Mouse (Mus musculus): Measurements from ENCODE around the gene H2-Q4. TPM values are rescaled to one million over a fixed set of nuclear protein-coding genes. Genes with fewer than 3 reads are reported as not detected.
"Not testable (repeated sequence)": the region's sequence is repeated elsewhere in the genome, so short reads cannot be mapped to it uniquely, and the experiment has no call there.

Gene H2-Q4
- 5.5 and 6.4 TPM in 2 replicates for polyA plus RNA-seq (2015; fragmentation: Nextera tagmentation; extraction: Ambion mirVana)

- H3K4me2 ChIP-seq (replicated peaks) = peak within 1 kb of the TSS; percentile 91
- peak within 1 kb of the TSS; percentile 60 for H3K9ac ChIP-seq
- peak within 1 kb of the TSS; percentile 68 for H3K4me3 ChIP-seq (replicated peaks)
- H3K9me3 ChIP-seq = no peaks in the 10 kb centered on the region
- H3K4me1 ChIP-seq (replicated peaks) = no peaks in the 10 kb centered on the region
- H3K27ac ChIP-seq = 0 out of 2 replicates have a peak within 1 kb of the TSS, but pooled peaks have one; percentile 3
- ATAC-seq = peak; percentile 98
- H3K36me3 ChIP-seq = no peaks in the 10 kb centered on the region
- no peaks in the 10 kb centered on the region for H3K27me3 ChIP-seq (replicated peaks)
- WGBS = under 1% methylated on average over 16 of the region's 16 CpGs
These were observed at the start of gene H2-Q4 for GRCm38 (mm10) chr17:35379369-35379728. Gene H2-Q4 (plus strand): TSS chr17:35379617.

GRCm38 (mm10) chr17:35329714-35330113 lies 49.7 kb upstream of the H2-Q4 start:
- not testable (repeated sequence) for H3K9ac ChIP-seq; H3K4me2 ChIP-seq (replicated peaks); ATAC-seq; H3K9me3 ChIP-seq; H3K4me1 ChIP-seq (replicated peaks); H3K36me3 ChIP-seq; H3K4me3 ChIP-seq (replicated peaks); H3K27ac ChIP-seq; H3K27me3 ChIP-seq (replicated peaks)
- 54% methylated on average over 3 of the region's 3 CpGs for WGBS

GRCm38 (mm10) chr17:35331546-35331945 lies 47.9 kb upstream of the H2-Q4 start:
- not testable (repeated sequence) for H3K27ac ChIP-seq; H3K4me1 ChIP-seq (replicated peaks); H3K9ac ChIP-seq; H3K4me2 ChIP-seq (replicated peaks); H3K36me3 ChIP-seq; H3K4me3 ChIP-seq (replicated peaks); H3K27me3 ChIP-seq (replicated peaks); H3K9me3 ChIP-seq; ATAC-seq
- WGBS = 60% methylated on average over 6 of the region's 6 CpGs

DNA sequence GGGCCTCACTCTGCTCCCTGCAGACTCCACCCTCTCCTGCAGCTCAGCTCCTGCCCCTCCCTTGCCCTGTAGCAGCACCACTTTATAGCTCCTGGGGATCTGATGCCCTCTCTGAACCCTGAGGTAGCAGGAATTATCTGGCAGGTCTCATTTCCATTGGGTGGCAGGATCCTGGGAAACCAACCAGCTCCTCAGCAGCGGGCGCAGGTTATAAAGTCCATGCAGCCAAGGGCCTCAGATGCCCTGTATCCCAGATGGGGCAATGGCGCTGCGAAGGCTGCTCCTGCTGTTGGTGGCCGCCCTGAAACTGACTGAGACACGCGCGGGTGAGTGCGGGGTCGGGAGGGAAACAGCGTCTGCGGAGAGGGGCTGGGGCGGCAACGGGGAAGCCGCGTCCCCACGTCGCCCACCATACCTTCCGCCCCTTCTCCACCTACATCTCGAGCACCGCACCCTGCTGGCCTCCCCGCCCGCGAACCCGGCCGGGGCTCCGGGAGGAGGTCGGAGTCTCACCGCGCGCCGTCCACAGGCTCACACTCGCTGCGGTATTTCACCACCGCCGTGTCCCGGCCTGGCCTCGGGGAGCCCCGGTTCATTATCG lies 37.2 kb upstream of the H2-Q4 start, which contains the start of gene H2-Q2:
Gene H2-Q2 (plus strand): TSS at position 172 of the 601 bp plus-strand sequence.
- H3K4me1 ChIP-seq (replicated peaks) = peaks cover 8% of the 10 kb centered on the region
- no peaks in the 10 kb centered on the region for H3K36me3 ChIP-seq
- no peak within 1 kb of the TSS; the same call in 1 of the 2 replicates for H3K27ac ChIP-seq
- H3K9ac ChIP-seq = peak within 1 kb of the TSS; percentile 46
- H3K27me3 ChIP-seq (replicated peaks) = peaks cover 21% of the 10 kb centered on the region
- ATAC-seq = peak; percentile 94
- peak within 1 kb of the TSS; percentile 48 for H3K4me3 ChIP-seq (replicated peaks)
- WGBS = under 1% methylated on average over 40 of the region's 40 CpGs
- peak within 1 kb of the TSS; percentile 83 for H3K4me2 ChIP-seq (replicated peaks)
- no peaks in the 10 kb centered on the region for H3K9me3 ChIP-seq

DNA sequence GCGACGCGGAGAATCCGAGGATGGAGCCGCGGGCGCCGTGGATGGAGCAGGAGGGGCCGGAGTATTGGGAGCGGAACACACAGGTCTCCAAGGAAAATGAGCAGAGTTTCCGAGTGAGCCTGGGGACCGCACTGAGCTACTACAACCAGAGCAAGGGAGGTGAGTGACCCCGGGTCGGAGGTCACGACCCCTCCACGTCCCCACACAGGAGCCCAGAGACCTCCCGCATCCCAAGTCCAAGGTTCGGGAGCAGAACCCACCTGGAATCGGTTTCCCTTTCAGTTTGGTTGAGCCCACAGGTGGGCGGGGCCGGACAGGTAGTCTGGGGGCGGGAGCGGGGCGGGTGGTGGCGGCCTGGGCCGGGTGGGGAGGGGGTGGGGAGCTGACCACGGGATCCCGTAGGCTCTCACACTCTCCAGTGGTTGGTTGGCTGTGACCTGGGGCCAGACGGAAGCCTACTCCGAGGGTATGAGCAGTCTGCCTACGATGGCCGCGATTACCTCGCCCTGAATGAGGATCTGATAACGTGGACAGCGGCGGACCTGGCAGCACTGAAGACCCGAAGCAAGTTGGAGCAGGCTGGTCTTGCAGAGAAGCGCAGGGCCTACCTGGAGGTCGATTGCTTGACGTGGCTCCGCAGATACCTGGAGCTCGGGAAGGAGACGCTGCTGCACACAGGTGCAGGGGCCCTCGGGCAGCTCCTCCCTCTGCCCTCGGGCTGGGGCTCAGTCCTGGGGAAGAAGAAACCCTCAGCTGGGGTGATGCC lies 36.5 kb upstream of the H2-Q4 start:
- Histone ChIP-seq H3K4me2 (replicated peaks) (peak overlapping the region; percentile 83), H3K27ac (no peak overlapping the region), H3K4me3 (replicated peaks) (peak overlapping the region; percentile 48), H3K36me3 (no peaks in the 10 kb centered on the region), H3K9ac (peak overlapping the region; percentile 46), H3K9me3 (no peaks in the 10 kb centered on the region), H3K27me3 (replicated peaks) (peaks cover 21% of the 10 kb centered on the region), H3K4me1 (replicated peaks) (peaks cover 8% of the 10 kb centered on the region)
- 2% methylated on average over 46 of the region's 46 CpGs for WGBS
- peak; percentile 77 for ATAC-seq

DNA sequence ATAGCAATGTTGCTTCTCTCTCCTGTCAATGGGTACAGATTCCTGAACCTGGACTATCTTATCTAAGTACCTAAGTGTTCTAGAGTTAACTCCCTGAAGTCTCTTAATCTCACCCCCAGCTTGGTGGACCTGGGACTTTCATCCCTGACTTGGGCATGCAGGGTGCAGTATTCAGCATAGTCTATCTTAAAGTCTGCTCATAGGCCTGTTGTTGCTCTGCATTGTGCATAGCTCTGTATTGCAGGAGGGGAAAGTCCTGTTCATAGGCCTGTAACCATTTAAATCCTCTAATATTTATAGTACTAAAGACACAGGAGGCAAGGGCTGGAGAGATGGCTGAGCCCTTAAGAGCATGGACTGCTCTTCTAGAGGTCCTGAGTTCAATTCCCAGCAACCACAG lies 31.8 kb upstream of the H2-Q4 start:
- H3K4me1 ChIP-seq (replicated peaks); H3K4me2 ChIP-seq (replicated peaks); H3K36me3 ChIP-seq; H3K4me3 ChIP-seq (replicated peaks); H3K9ac ChIP-seq; H3K27ac ChIP-seq; H3K27me3 ChIP-seq (replicated peaks); H3K9me3 ChIP-seq: not testable (repeated sequence)
- peak; percentile 28; the same call in 1 of the 2 replicates for ATAC-seq

DNA sequence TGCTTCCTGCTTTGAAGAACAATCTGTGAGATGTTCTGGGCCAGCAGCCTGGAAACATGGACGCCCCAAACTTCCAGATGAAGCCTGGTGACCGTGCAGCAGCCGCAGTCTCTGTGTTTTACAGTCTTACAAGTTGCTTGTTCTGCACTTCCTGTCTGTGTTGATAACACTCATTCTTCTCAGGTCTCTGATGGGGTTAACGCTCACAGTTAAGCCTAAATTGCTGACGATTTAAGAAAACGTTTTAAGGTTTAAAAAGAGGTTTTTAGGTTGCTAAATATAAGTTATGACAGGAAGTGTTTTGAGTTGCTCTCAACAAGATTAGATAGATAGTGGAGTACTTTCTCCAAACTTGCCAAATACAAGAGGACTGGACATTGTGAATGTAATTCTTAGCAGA lies 26.1 kb upstream of the H2-Q4 start:
- WGBS = 44% methylated on average over 6 of the region's 6 CpGs
- H3K4me3 ChIP-seq (replicated peaks) = not testable (repeated sequence)

GRCm38 (mm10) chr17:35354071-35354470 lies 25.3 kb upstream of the H2-Q4 start:
- Histone ChIP-seq H3K9ac (no peak overlapping the region), H3K4me2 (replicated peaks) (no peak overlapping the region), H3K9me3 (no peaks in the 10 kb centered on the region), H3K4me1 (replicated peaks) (peaks cover 5% of the 10 kb centered on the region), H3K27ac (no peak overlapping the region), H3K4me3 (replicated peaks) (no peak overlapping the region), H3K36me3 (no peaks in the 10 kb centered on the region), H3K27me3 (replicated peaks) (no peaks in the 10 kb centered on the region)
- WGBS = 72% methylated on average over 2 of the region's 2 CpGs
- ATAC-seq = no peak

More for the DNA sequence above, 26.1 kb upstream of the H2-Q4 start:
- not testable (repeated sequence) for H3K4me2 ChIP-seq (replicated peaks); H3K4me1 ChIP-seq (replicated peaks); H3K9ac ChIP-seq; H3K9me3 ChIP-seq; H3K36me3 ChIP-seq; ATAC-seq; H3K27ac ChIP-seq; H3K27me3 ChIP-seq (replicated peaks)

- Histone ChIP-seq H3K27ac (no peak overlapping the region), H3K36me3 (no peaks in the 10 kb centered on the region), H3K27me3 (replicated peaks) (no peaks in the 10 kb centered on the region; the same call in 1 of the 2 replicates), H3K9me3 (no peaks in the 10 kb centered on the region), H3K4me2 (replicated peaks) (no peak overlapping the region), H3K4me3 (replicated peaks) (no peak overlapping the region), H3K4me1 (replicated peaks) (peaks cover 11% of the 10 kb centered on the region), H3K9ac (no peak overlapping the region)
- WGBS = 23% methylated on average over 1 of the region's 1 CpGs
- ATAC-seq = no peak
These were observed 22.3 kb upstream of the H2-Q4 start for GRCm38 (mm10) chr17:35357086-35357485.

- H3K4me3 ChIP-seq (replicated peaks) = peak overlapping the region; percentile 41
- no peaks in the 10 kb centered on the region; the same call in 1 of the 2 replicates for H3K27me3 ChIP-seq (replicated peaks)
- peaks cover 11% of the 10 kb centered on the region for H3K4me1 ChIP-seq (replicated peaks)
- 10% methylated on average over 38 of the region's 38 CpGs for WGBS
- H3K9ac ChIP-seq = peak overlapping the region; percentile 39
- peak overlapping the region; percentile 89 for H3K4me2 ChIP-seq (replicated peaks)
- H3K27ac ChIP-seq = no peak overlapping the region
- H3K9me3 ChIP-seq = no peaks in the 10 kb centered on the region
- no peaks in the 10 kb centered on the region for H3K36me3 ChIP-seq
- ATAC-seq = 0 out of 2 replicates have a peak, but pooled peaks have one; percentile 28
These were observed 20.5 kb upstream of the H2-Q4 start for GRCm38 (mm10) chr17:35358763-35359469.

DNA sequence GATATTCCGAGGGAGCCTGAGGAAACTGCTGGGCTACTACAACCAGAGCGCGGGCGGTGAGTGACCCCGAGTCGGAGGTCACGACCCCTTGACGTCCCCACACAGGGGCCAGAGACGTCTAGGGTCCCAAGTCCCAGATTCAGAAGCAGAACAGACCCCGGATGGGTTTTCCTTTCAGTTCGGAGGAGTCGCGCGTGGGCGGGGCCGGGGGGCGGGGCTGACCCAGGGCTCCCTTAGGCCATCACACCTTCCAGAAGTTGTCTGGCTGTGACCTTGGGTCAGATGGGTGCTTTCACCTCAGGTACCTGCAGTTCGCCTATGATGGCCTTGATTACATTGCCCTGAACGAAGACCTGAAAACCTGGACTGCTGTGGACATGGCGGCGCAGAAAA lies 20.0 kb upstream of the H2-Q4 start:
- Histone ChIP-seq H3K27ac (no peak overlapping the region), H3K4me3 (replicated peaks) (peak overlapping the region; percentile 41), H3K9ac (peak overlapping the region; percentile 39), H3K4me1 (replicated peaks) (peaks cover 11% of the 10 kb centered on the region), H3K9me3 (no peaks in the 10 kb centered on the region), H3K27me3 (replicated peaks) (no peaks in the 10 kb centered on the region; the same call in 1 of the 2 replicates), H3K36me3 (no peaks in the 10 kb centered on the region), H3K4me2 (replicated peaks) (peak overlapping the region; percentile 89)
- 24% methylated on average over 21 of the region's 21 CpGs for WGBS
- no peak for ATAC-seq

GRCm38 (mm10) chr17:35379729-35380451 lies 473 bp downstream of the H2-Q4 start:
- peak overlapping the region; percentile 91 for H3K4me2 ChIP-seq (replicated peaks)
- no peaks in the 10 kb centered on the region for H3K9me3 ChIP-seq
- H3K4me3 ChIP-seq (replicated peaks) = peak overlapping the region; percentile 68
- WGBS = under 1% methylated on average over 70 of the region's 70 CpGs
- H3K9ac ChIP-seq = peak overlapping the region; percentile 60
- H3K27ac ChIP-seq = no peak overlapping the region
- H3K36me3 ChIP-seq = no peaks in the 10 kb centered on the region
- no peaks in the 10 kb centered on the region for H3K27me3 ChIP-seq (replicated peaks)
- peak; percentile 82 for ATAC-seq
- no peaks in the 10 kb centered on the region for H3K4me1 ChIP-seq (replicated peaks)
